Mouse (Mus musculus) erythroblast, embryonic 14.5 days (primary cell): ENCODE measurements around the gene Sac3d1.

ENCODE experiments used
- GATA1 ChIP-seq: IDR thresholded peaks from 2 replicates; pipeline ENCODE4 v1.6.1; 2012; ENCODE audit warnings: low read length, inconsistent platforms, mixed read lengths
- TAL1 ChIP-seq: IDR thresholded peaks from 3 replicates; pipeline ENCODE4 v1.6.1; 2012; ENCODE audit warnings: low read length, inconsistent platforms, mixed read lengths

DNA sequence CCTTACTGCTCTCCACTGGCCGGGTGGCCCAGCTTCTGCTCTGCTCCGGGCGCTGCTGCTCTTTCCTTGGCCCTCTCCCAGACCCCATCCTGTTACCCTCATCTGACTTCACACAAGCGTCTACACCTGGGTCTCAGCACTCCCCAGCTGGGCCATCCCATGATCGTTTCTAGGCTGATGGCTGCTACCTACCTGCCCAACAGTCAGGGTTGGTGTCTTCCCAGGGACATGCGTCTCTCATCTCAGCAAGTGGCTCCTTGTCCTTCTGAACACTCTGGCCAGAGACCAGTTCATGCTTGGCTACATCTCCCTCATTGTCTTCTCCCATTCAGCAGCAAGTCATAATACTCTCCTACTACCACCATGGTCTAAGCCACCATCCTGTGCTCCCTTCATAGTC lies 21.3 kb upstream of the Sac3d1 start:
- TF ChIP-seq GATA1 (no peak), TAL1 (no peak)
